Mouse (Mus musculus) cerebellum, adult 2 months (tissue): ENCODE results near the gene Ccdc130.

Experiments
- CTCF ChIP-seq: fragments of 200-500 bp; IDR thresholded peaks from 2 replicates; pipeline ENCODE4 v1.5.1; 2011; ENCODE audit warnings: low read depth, mild to moderate bottlenecking, control low read depth, low read length, moderate library complexity, borderline replicate concordance; ENCODE audit not compliant: insufficient read depth
- POLR2A ChIP-seq: fragments of 200-500 bp; IDR thresholded peaks from 2 replicates; pipeline ENCODE4 v1.6.1; 2011; ENCODE audit warnings: low read length, control low read depth, borderline replicate concordance; ENCODE audit not compliant: insufficient read depth

DNA sequence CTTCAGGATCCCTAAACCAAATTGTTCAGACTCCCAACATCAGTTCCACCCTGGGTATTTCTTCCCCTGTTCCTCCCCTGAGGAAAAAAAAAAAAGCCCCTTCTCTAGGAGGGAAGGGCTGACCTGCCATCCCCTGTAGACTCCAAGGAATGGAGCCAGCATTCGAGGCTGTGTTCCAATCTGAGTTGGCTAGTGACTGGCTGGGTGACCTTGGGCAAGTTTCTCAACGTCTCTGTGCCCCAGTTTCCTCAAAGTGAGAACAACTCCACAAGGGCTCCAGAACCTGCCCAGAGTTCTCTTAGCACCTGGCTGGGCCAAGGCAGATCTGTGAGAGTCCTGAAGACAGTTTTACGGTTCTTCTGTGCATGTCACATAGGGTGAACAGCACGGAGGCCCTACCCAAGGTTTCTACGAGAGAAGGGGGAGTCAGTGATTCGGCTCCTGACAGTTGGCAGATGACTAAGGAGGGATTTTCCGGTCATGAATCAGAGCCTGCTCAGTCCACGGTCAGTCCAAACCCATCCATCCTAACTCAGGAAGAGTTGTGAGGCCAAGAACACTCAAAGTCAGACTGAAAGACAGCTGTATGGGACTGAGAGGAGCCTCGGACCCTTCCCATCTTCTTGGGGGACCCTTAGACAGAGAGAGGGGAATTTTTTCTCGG lies 34.3 kb downstream of the Ccdc130 start:
- TF ChIP-seq CTCF, result no peak
- TF ChIP-seq POLR2A, result no peak
